Mouse (Mus musculus): Measurements from ENCODE around the gene Sh3bp1.

DNA sequence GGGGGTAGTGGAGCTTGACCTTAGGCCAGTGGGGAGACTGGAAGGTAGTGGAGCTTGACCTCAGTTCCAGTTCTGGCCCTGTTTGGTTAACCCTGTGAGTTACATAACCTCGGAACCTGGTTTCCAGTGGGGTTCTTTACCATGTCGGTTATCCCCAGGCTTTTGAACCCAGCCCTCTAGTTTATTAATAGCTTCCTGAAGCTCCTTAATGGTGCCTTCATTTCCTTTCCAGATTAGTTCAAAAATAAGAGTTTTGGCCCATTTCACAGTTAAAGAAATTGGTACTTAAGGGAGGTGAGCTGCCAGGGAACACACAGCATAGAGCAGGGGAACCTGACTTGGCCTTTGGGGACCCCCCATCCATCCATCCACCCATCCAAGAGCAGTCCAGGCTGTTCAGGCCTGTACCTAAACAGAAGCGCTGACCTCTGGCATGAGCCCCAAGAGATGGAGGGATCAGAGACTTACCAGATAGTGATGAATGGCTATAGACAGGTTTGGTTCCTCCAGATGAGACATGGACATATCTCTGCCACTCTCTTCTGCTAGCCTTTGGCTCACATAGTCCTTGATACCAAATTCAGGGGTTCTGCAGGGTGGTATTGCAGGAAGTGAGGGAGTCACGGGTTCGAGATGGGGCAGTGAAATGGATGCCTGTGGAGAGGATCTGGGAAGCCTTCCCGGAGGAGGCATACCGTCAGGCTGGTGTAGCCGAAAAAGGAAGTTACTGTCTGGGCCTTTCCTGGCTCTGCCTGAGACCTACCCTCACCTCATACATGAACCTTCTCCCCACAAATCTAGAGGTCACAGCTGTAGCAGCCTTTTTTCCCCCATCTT, 15.5 kb downstream of the Sh3bp1 start:
- TF ChIP-seq CTCF (IDR thresholded peaks at IDR 0.05; ENCODE audit: control insufficient read depth, insufficient read depth, insufficient replicate concordance, low read depth, low read length): no peak
- TF ChIP-seq POLR2A (IDR thresholded peaks at IDR 0.05; ENCODE audit: control insufficient read depth, low read depth, low read length): no peak
